Mouse (Mus musculus) brain, adult 2 months (tissue): ENCODE measurements around the gene AI467606.
"Not testable (repeated sequence)": the region's sequence is repeated elsewhere in the genome, so short reads cannot be mapped to it uniquely, and the experiment has no call there.

Experiments
- DNase-seq: peaks from one replicate; pipeline ENCODE4 v3.0.0; 2011; ENCODE audit warnings: low read depth, low spot score

Gene AI467606

GRCm38 (mm10) chr7:127091114-127091896, at the start of gene AI467606:
AI467606 (plus strand) TSS chr7:127091359.
- peak; percentile 51 for DNase-seq

GRCm38 (mm10) chr7:127041851-127042672, 49.1 kb upstream of the AI467606 start, which contains the start of gene Kif22:
Kif22 (minus strand) TSS chr7:127042471.
- DNase-seq: peak; percentile 94

GRCm38 (mm10) chr7:127055026-127055585, 36.1 kb upstream of the AI467606 start:
- peak; percentile 62 for DNase-seq

GRCm38 (mm10) chr7:127065538-127065937, 25.6 kb upstream of the AI467606 start:
- no peak for DNase-seq

- peak; percentile 57 for DNase-seq
Measured at GRCm38 (mm10) chr7:127066317-127066716, 24.8 kb upstream of the AI467606 start.

GRCm38 (mm10) chr7:127070871-127071413, 20.2 kb upstream of the AI467606 start:
- no peak for DNase-seq

GRCm38 (mm10) chr7:127073221-127073620, 17.9 kb upstream of the AI467606 start:
- DNase-seq: no peak

- DNase-seq: no peak
Measured at GRCm38 (mm10) chr7:127076188-127076587, 15.0 kb upstream of the AI467606 start.

- DNase-seq: no peak
Measured at GRCm38 (mm10) chr7:127077692-127078091, 13.5 kb upstream of the AI467606 start.

GRCm38 (mm10) chr7:127080045-127080444, 11.1 kb upstream of the AI467606 start:
- no peak for DNase-seq

- DNase-seq: no peak
Measured at GRCm38 (mm10) chr7:127082271-127082670, 8.9 kb upstream of the AI467606 start.

GRCm38 (mm10) chr7:127082995-127083394, 8.2 kb upstream of the AI467606 start:
- no peak for DNase-seq

- no peak for DNase-seq
Measured at GRCm38 (mm10) chr7:127083689-127084088, 7.5 kb upstream of the AI467606 start.

GRCm38 (mm10) chr7:127084794-127085193, 6.4 kb upstream of the AI467606 start:
- DNase-seq: no peak

- DNase-seq: not testable (repeated sequence)
Measured at GRCm38 (mm10) chr7:127085751-127086150, 5.4 kb upstream of the AI467606 start.

- not testable (repeated sequence) for DNase-seq
Measured at GRCm38 (mm10) chr7:127087278-127088010, 3.7 kb upstream of the AI467606 start, which contains the start of gene Zg16. Zg16 (minus strand) TSS chr7:127087328.

GRCm38 (mm10) chr7:127088083-127088482, 3.1 kb upstream of the AI467606 start:
- DNase-seq: no peak

GRCm38 (mm10) chr7:127088901-127089845, 2.0 kb upstream of the AI467606 start:
- no peak for DNase-seq

- no peak for DNase-seq
Measured at GRCm38 (mm10) chr7:127090154-127091113, 725 bp upstream of the AI467606 start.
